Comparison of ENCODE assay signal across 8 mouse cellular contexts in genomic region chr8:80739932-80740331, GRCm38 (mm10). TPM values are rescaled to one million over a fixed set of nuclear protein-coding genes. Genes with fewer than 3 reads are reported as not detected.
DNase-seq lines count a peak whose midpoint lies in the region; ATAC-seq and TF ChIP-seq lines count a peak whose summit lies in the region.

No protein-coding gene starts in this region.

- H3K9me3 ChIP-seq in lung, embryonic 14.5 days (ENCODE audit: low read depth, low read length): no peaks in the 10 kb centered on the region
- H3K9me3 ChIP-seq in embryonic facial prominence, embryonic 15.5 days (replicated peaks): no peaks in the 10 kb centered on the region
- no peaks in the 10 kb centered on the region for H3K9me3 ChIP-seq in intestine, postnatal 0 days (ENCODE audit: control insufficient read depth)
- H3K9me3 ChIP-seq in neural tube, embryonic 13.5 days: no peaks in the 10 kb centered on the region

- peaks cover 11% of the 10 kb centered on the region for H3K36me3 ChIP-seq in lung, embryonic 14.5 days (ENCODE audit: insufficient read depth)
- peaks cover 7% of the 10 kb centered on the region for H3K36me3 ChIP-seq in embryonic facial prominence, embryonic 15.5 days
- peaks cover 9% of the 10 kb centered on the region for H3K36me3 ChIP-seq in intestine, postnatal 0 days (ENCODE audit: control insufficient read depth, insufficient read depth)
- peaks cover 8% of the 10 kb centered on the region; the same call in 1 of the 2 replicates for H3K36me3 ChIP-seq in neural tube, embryonic 13.5 days

- 13% methylated on average over 14 of the region's 14 CpGs for WGBS in lung, embryonic 14.5 days
- 9% methylated on average over 14 of the region's 14 CpGs for WGBS in embryonic facial prominence, embryonic 15.5 days
- 11% methylated on average over 14 of the region's 14 CpGs for WGBS in intestine, postnatal 0 days
- 17% methylated on average over 14 of the region's 14 CpGs for WGBS in neural tube, embryonic 13.5 days

- TF ChIP-seq CTCF in lung, embryonic 14.5 days (IDR thresholded peaks at IDR 0.05; ENCODE audit: low read depth): no peak
- TF ChIP-seq CTCF in intestine, postnatal 0 days (IDR thresholded peaks at IDR 0.05; ENCODE audit: low read depth): no peak

- peak overlapping the region; percentile 57 for H3K4me2 ChIP-seq in lung, embryonic 14.5 days
- H3K4me2 ChIP-seq in embryonic facial prominence, embryonic 15.5 days (replicated peaks): peak overlapping the region; percentile 57
- H3K4me2 ChIP-seq in intestine, postnatal 0 days (replicated peaks; ENCODE audit: low read depth): peak overlapping the region; percentile 67
- H3K4me2 ChIP-seq in neural tube, embryonic 13.5 days: peak overlapping the region; percentile 62

- no peaks in the 10 kb centered on the region for H3K27me3 ChIP-seq in lung, embryonic 14.5 days (ENCODE audit: insufficient read depth, low read length)
- no peaks in the 10 kb centered on the region for H3K27me3 ChIP-seq in embryonic facial prominence, embryonic 15.5 days
- H3K27me3 ChIP-seq in intestine, postnatal 0 days (replicated peaks; ENCODE audit: control insufficient read depth, insufficient read depth, low read length): no peaks in the 10 kb centered on the region
- H3K27me3 ChIP-seq in neural tube, embryonic 13.5 days: no peaks in the 10 kb centered on the region

- H3K4me3 ChIP-seq in lung, embryonic 14.5 days (ENCODE audit: low read depth, low read length): peak overlapping the region; percentile 90
- H3K4me3 ChIP-seq in embryonic facial prominence, embryonic 15.5 days (replicated peaks): peak overlapping the region; percentile 92
- H3K4me3 ChIP-seq in intestine, postnatal 0 days (ENCODE audit: low read depth, low read length): peak overlapping the region; percentile 45
- peak overlapping the region; percentile 93 for H3K4me3 ChIP-seq in neural tube, embryonic 13.5 days

- H3K27ac ChIP-seq in lung, embryonic 14.5 days (ENCODE audit: low read depth): peak overlapping the region; percentile 95
- H3K27ac ChIP-seq in embryonic facial prominence, embryonic 15.5 days (replicated peaks): peak overlapping the region; percentile 99
- H3K27ac ChIP-seq in intestine, postnatal 0 days (ENCODE audit: low read depth, low read length): peak overlapping the region; percentile 92
- peak overlapping the region; percentile 95 for H3K27ac ChIP-seq in neural tube, embryonic 13.5 days (replicated peaks)

- no peak for DNase-seq in lung, embryonic 14.5 days
- DNase-seq in lung, adult 18-20 months: no peak
- DNase-seq in adrenal gland, adult (ENCODE audit: inconsistent age in 2 of 2, low spot score in 1 of 2): no peak
- no peak for DNase-seq in layer of hippocampus, adult 18-20 months (ENCODE audit: low spot score in 2 of 2)
- DNase-seq in gastrocnemius, postnatal 4 days (ENCODE audit: low spot score in 2 of 2): no peak

- peak overlapping the region; percentile 56 for H3K9ac ChIP-seq in lung, embryonic 14.5 days
- peak overlapping the region; percentile 44 for H3K9ac ChIP-seq in embryonic facial prominence, embryonic 15.5 days
- peak overlapping the region; percentile 51 for H3K9ac ChIP-seq in intestine, postnatal 0 days (ENCODE audit: low read depth, low read length)
- H3K9ac ChIP-seq in neural tube, embryonic 13.5 days: peak overlapping the region; percentile 71

- ATAC-seq in lung, embryonic 14.5 days (ENCODE audit: insufficient read depth): peak; percentile 63
- no peak for ATAC-seq in embryonic facial prominence, embryonic 15.5 days (ENCODE audit: insufficient number of reproducible peaks, low FRiP score, low TSS enrichment, low read depth)
- ATAC-seq in intestine, postnatal 0 days: peak; percentile 8; the same call in 1 of the 2 replicates
- ATAC-seq in neural tube, embryonic 13.5 days (ENCODE audit: low read depth): peak; percentile 63

- H3K4me1 ChIP-seq in lung, embryonic 14.5 days (ENCODE audit: insufficient read depth): no peaks in the 10 kb centered on the region
- peaks cover 8% of the 10 kb centered on the region for H3K4me1 ChIP-seq in embryonic facial prominence, embryonic 15.5 days
- no peaks in the 10 kb centered on the region for H3K4me1 ChIP-seq in intestine, postnatal 0 days (replicated peaks; ENCODE audit: control insufficient read depth, insufficient read depth, low read length)
- H3K4me1 ChIP-seq in neural tube, embryonic 13.5 days (replicated peaks): peaks cover 8% of the 10 kb centered on the region

RNA-seq across cellular contexts. Expression of gene Smarca5, which starts 0.6 kb away (rescaled TPM):
- polyA plus RNA-seq in lung, embryonic 14.5 days (2014; fragmentation: Nextera tagmentation; extraction: Ambion mirVana): 103 and 106 TPM in 2 replicates
- 71.2 TPM in 2 replicates for polyA plus RNA-seq in embryonic facial prominence, embryonic 15.5 days (2015; fragmentation: Nextera tagmentation; extraction: Ambion mirVana)
- 28.2 and 31.4 TPM in 2 replicates for polyA plus RNA-seq in intestine, postnatal 0 days (2015; fragmentation: Nextera tagmentation; extraction: Ambion mirVana)
- polyA plus RNA-seq in neural tube, embryonic 13.5 days (2015; fragmentation: Nextera tagmentation; extraction: Ambion mirVana): 71.1 and 78.1 TPM in 2 replicates
- 10 to 100 TPM; 58.0 to 60.4 TPM for total RNA-seq in layer of hippocampus, adult 18-20 months (2021)
- 10 to 100 TPM; 43.1 to 49.3 TPM for total RNA-seq in gastrocnemius, postnatal 4 days (2021)
